Comparison of ENCODE assay signal across 13 mouse cellular contexts in genomic region chr4:146168730-146169215, GRCm38 (mm10). TPM values are rescaled to one million over a fixed set of nuclear protein-coding genes. Genes with fewer than 3 reads are reported as not detected.
DNase-seq lines count a peak whose midpoint lies in the region; ATAC-seq and TF ChIP-seq lines count a peak whose summit lies in the region.
"Not testable (repeated sequence)": the region's sequence is repeated elsewhere in the genome, so short reads cannot be mapped to it uniquely, and the experiment has no call there.
"Had no signal": no experiment of that assay in that cellular context is flagged by ENCODE, and none has a peak within 500 bp of the region (broad histone marks: within the 10 kb centered on the region; RNA-seq: fewer than 3 reads in every experiment).

No protein-coding gene starts in this region.

- peak; percentile 64 for ATAC-seq in embryonic facial prominence, embryonic 12.5 days (ENCODE audit: insufficient number of reproducible peaks, insufficient read depth, low FRiP score, low TSS enrichment)
- peak; percentile 57 for ATAC-seq in forebrain, embryonic 15.5 days (replicated peaks)
- ATAC-seq in hematopoietic stem cell, adult 5-6 weeks (replicated peaks in 1 of 2; ENCODE audit: insufficient read depth in 1 of 2, low FRiP score in 2 of 2, low TSS enrichment in 1 of 2, low read depth in 1 of 2, poor library complexity in 2 of 2, severe bottlenecking in 2 of 2) = peak; percentile 25 to 34; a peak in 2 of 4 replicates
- ATAC-seq in intestine, embryonic 15.5 days = peak; percentile 63
- peak; percentile 84 for ATAC-seq in limb, embryonic 13.5 days (ENCODE audit: low FRiP score, low read depth)
- peak; percentile 40; the same call in 1 of the 2 replicates for ATAC-seq in liver, postnatal 0 days
- ATAC-seq in midbrain, embryonic 12.5 days (ENCODE audit: low FRiP score, low read depth) = peak; percentile 76
- ATAC-seq in neural tube, embryonic 14.5 days (ENCODE audit: low read depth) = peak; percentile 58; the same call in 1 of the 2 replicates

- no CpG with 5 or more reads among the region's 2 CpGs for WGBS in embryonic facial prominence, embryonic 12.5 days
- no CpG with 5 or more reads among the region's 2 CpGs for WGBS in forebrain, embryonic 15.5 days
- WGBS in intestine, embryonic 15.5 days = no CpG with 5 or more reads among the region's 2 CpGs
- WGBS in limb, embryonic 13.5 days = no CpG with 5 or more reads among the region's 2 CpGs
- WGBS in liver, postnatal 0 days (ENCODE audit: insufficient replicate concordance) = no CpG with 5 or more reads among the region's 2 CpGs
- WGBS in midbrain, embryonic 12.5 days = no CpG with 5 or more reads among the region's 2 CpGs
- WGBS in neural tube, embryonic 14.5 days = no CpG with 5 or more reads among the region's 2 CpGs

- H3K9me3 ChIP-seq in embryonic facial prominence, embryonic 12.5 days = peaks cover 13% of the 10 kb centered on the region
- H3K9me3 ChIP-seq in forebrain, embryonic 15.5 days = peaks cover 24% of the 10 kb centered on the region
- not testable (repeated sequence) for H3K9me3 ChIP-seq in intestine, embryonic 15.5 days; liver, postnatal 0 days (ENCODE audit: low read length)
- peaks cover 17% of the 10 kb centered on the region for H3K9me3 ChIP-seq in limb, embryonic 13.5 days
- H3K9me3 ChIP-seq in midbrain, embryonic 12.5 days = peaks cover 25% of the 10 kb centered on the region
- H3K9me3 ChIP-seq in neural tube, embryonic 14.5 days (ENCODE audit: control insufficient read depth, low read length) = peaks cover 12% of the 10 kb centered on the region

- not testable (repeated sequence) for H3K4me2 ChIP-seq in embryonic facial prominence, embryonic 12.5 days (replicated peaks); forebrain, embryonic 15.5 days (replicated peaks); intestine, embryonic 15.5 days (replicated peaks); limb, embryonic 13.5 days (replicated peaks); liver, postnatal 0 days (ENCODE audit: low read depth, low read length); midbrain, embryonic 12.5 days (replicated peaks); neural tube, embryonic 14.5 days (ENCODE audit: low read depth, low read length)

- DNase-seq in liver, postnatal 0 days = not testable (repeated sequence)

- not testable (repeated sequence) for H3K4me3 ChIP-seq in embryonic facial prominence, embryonic 12.5 days; forebrain, embryonic 15.5 days; intestine, embryonic 15.5 days (replicated peaks); limb, embryonic 13.5 days; liver, postnatal 0 days (ENCODE audit: low read depth, low read length); midbrain, embryonic 12.5 days; neural tube, embryonic 14.5 days (ENCODE audit: low read depth, low read length)

- not testable (repeated sequence) for TF ChIP-seq EP300 in liver, postnatal 0 days (IDR thresholded peaks at IDR 0.05; ENCODE audit: low read depth)

- H3K9ac ChIP-seq in embryonic facial prominence, embryonic 12.5 days; forebrain, embryonic 15.5 days (replicated peaks); intestine, embryonic 15.5 days; limb, embryonic 13.5 days; liver, postnatal 0 days (replicated peaks); midbrain, embryonic 12.5 days (replicated peaks); neural tube, embryonic 14.5 days (replicated peaks; ENCODE audit: low read depth, low read length): not testable (repeated sequence)

- TF ChIP-seq CTCF in liver, postnatal 0 days (IDR thresholded peaks at IDR 0.05; ENCODE audit: low read depth) = not testable (repeated sequence)

- not testable (repeated sequence) for H3K36me3 ChIP-seq in embryonic facial prominence, embryonic 12.5 days; forebrain, embryonic 15.5 days; intestine, embryonic 15.5 days; limb, embryonic 13.5 days; liver, postnatal 0 days (replicated peaks; ENCODE audit: insufficient read depth, low read length); midbrain, embryonic 12.5 days; neural tube, embryonic 14.5 days (ENCODE audit: control insufficient read depth, insufficient read depth, low read length)

- not testable (repeated sequence) for H3K27me3 ChIP-seq in embryonic facial prominence, embryonic 12.5 days; forebrain, embryonic 15.5 days; intestine, embryonic 15.5 days (replicated peaks); limb, embryonic 13.5 days; liver, postnatal 0 days (ENCODE audit: insufficient read depth, low read length); midbrain, embryonic 12.5 days; neural tube, embryonic 14.5 days (ENCODE audit: control insufficient read depth, insufficient read depth, low read length)

- H3K27ac ChIP-seq in embryonic facial prominence, embryonic 12.5 days; forebrain, embryonic 15.5 days (replicated peaks); intestine, embryonic 15.5 days; limb, embryonic 13.5 days; liver, postnatal 0 days (ENCODE audit: low read depth); midbrain, embryonic 12.5 days (replicated peaks); neural tube, embryonic 14.5 days (ENCODE audit: low read depth, low read length): not testable (repeated sequence)

- not testable (repeated sequence) for H3K4me1 ChIP-seq in embryonic facial prominence, embryonic 12.5 days; forebrain, embryonic 15.5 days; intestine, embryonic 15.5 days (replicated peaks); limb, embryonic 13.5 days; liver, postnatal 0 days (ENCODE audit: insufficient read depth); midbrain, embryonic 12.5 days; neural tube, embryonic 14.5 days (ENCODE audit: control insufficient read depth, insufficient read depth, low read length)

RNA-seq across cellular contexts. Expression of gene Zfp600, which starts 12.1 kb away (rescaled TPM):
- polyA plus RNA-seq in embryonic facial prominence, embryonic 12.5 days (2016; fragmentation: Nextera tagmentation; extraction: Ambion mirVana) = not detected in 2 replicates
- not detected in 2 replicates for polyA plus RNA-seq in forebrain, embryonic 15.5 days (2015; fragmentation: Nextera tagmentation; extraction: Ambion mirVana)
- total RNA-seq in hematopoietic stem cell, adult 5-6 weeks (2017) = 3.5 TPM in 1 of 2 replicates, not detected in the other
- polyA plus RNA-seq in intestine, embryonic 15.5 days (2015; fragmentation: Nextera tagmentation; extraction: Ambion mirVana) = 0.14 TPM in 1 of 2 replicates, not detected in the other
- polyA plus RNA-seq in limb, embryonic 13.5 days (2015; fragmentation: Nextera tagmentation; extraction: Ambion mirVana) = not detected in 2 replicates
- polyA plus RNA-seq in liver, postnatal 0 days (2015; fragmentation: Nextera tagmentation; extraction: Ambion mirVana) = not detected in 2 replicates
- not detected in 2 replicates for polyA plus RNA-seq in midbrain, embryonic 12.5 days (2016; fragmentation: Nextera tagmentation; extraction: Ambion mirVana)
- 0.08 TPM in 1 of 2 replicates, not detected in the other for polyA plus RNA-seq in neural tube, embryonic 14.5 days (2014; fragmentation: Nextera tagmentation; extraction: Ambion mirVana)
- total RNA-seq: adrenal gland, postnatal 25 days; gastrocnemius, postnatal 25 days had no signal
- polyA plus RNA-seq: cortical plate, adult 2 months; heart, embryonic 10.5 days; thymus, postnatal 0 days had no signal

Comparison
In these comparisons a context has a peak if more than half of its experiments do, and no peak if none do; other contexts are left out.
1. ATAC-seq: peak in every context shown above with its lines; median percentile 84 in limb, embryonic 13.5 days; 76 in midbrain, embryonic 12.5 days; 64 in embryonic facial prominence, embryonic 12.5 days; 63 in intestine, embryonic 15.5 days; 58 in neural tube, embryonic 14.5 days; 57 in forebrain, embryonic 15.5 days; 40 in liver, postnatal 0 days; 30 in hematopoietic stem cell, adult 5-6 weeks.